Mouse (Mus musculus) ovary, adult 10 weeks (tissue): Measurements from ENCODE around the gene Sprr3. TPM values are rescaled to one million over a fixed set of nuclear protein-coding genes. Genes with fewer than 3 reads are reported as not detected.

ENCODE experiments used
- polyA plus RNA-seq: library from polyadenylated mRNA; stranded (reverse); fragments of 350-450 nt; fragmentation: Illumina TruSeq; extraction: RNeasy Lipid Tissue Mini Kit (QIAGEN cat#74804); gene quantifications from one replicate; pipeline ENCODE4 v1.2.3, GENCODE M21; 2014

Gene Sprr3
- not detected for polyA plus RNA-seq

GRCm38 (mm10) chr3:92458620-92459019 lies at the start of gene Sprr3:
TSS of gene Sprr3 (minus strand) at chr3:92458720.

GRCm38 (mm10) chr3:92500393-92500792 lies 41.9 kb upstream of the Sprr3 start, which contains the start of gene Sprr4:
TSS of gene Sprr4 (minus strand) at chr3:92500493.

GRCm38 (mm10) chr3:92485863-92486262 lies 27.3 kb upstream of the Sprr3 start, which contains the start of gene Sprr1a:
TSS of gene Sprr1a (minus strand) at chr3:92485895.

GRCm38 (mm10) chr3:92438689-92439088 lies 19.8 kb downstream of the Sprr3 start, which contains the start of gene Sprr1b:
TSS of gene Sprr1b (minus strand) at chr3:92438789.

DNA sequence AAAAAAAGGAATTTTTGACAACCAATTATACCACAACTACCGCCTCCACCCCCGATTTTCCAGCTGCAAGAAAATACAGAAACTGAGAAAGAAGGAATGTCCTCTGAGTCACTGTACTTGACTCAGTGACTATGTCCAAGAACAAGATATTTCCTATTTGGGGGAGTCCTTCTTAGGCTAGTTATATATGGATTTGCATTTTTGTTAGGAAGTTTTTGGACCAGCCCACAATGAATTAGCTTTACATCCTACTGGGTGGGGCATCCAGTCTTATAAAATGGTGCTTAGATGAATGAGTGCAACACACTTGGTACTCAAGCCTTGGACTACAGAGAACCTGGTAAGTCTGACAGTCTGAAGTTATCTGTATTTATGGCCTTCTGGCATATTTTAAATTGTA lies 26.2 kb downstream of the Sprr3 start, which contains the start of gene Sprr2k:
Gene Sprr2k (plus strand): TSS at position 301 of the 400 bp plus-strand sequence.

DNA sequence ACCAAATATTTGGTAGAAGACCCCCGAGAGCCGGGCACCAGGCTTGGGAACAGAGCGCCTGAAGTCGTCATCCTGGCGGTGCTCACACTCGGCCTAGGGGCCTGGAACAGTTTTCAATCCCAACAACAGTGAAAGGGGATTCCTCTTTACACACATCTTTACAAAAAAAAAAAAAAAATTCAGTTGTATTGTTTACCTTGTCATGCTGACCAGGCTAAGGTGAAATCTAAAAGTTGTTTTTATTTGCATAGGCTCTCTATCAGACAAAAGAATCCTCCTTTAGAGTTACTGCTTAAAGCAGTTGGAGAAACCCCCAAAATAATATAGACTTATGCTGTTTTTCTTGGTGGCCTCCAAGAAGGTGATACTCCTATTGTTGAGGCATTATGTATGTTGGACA lies 29.2 kb downstream of the Sprr3 start, which contains the start of gene Gm9774:
Gene Gm9774 (minus strand): TSS at position 101 of the 400 bp plus-strand sequence.

GRCm38 (mm10) chr3:92417782-92418181 lies 40.7 kb downstream of the Sprr3 start, which contains the start of gene Sprr2j-ps:
TSS of gene Sprr2j-ps (plus strand) at chr3:92418082.

GRCm38 (mm10) chr3:92407691-92408090 lies 50.8 kb downstream of the Sprr3 start, which contains the start of gene Sprr2i:
TSS of gene Sprr2i (plus strand) at chr3:92407991.

Other genes with a start within 250 kb of the Sprr3 start
- gene Sprr2a1, start 242.9 kb downstream of the Sprr3 start, polyA plus RNA-seq = not detected
- 0.20 TPM for gene Sprr2a2, start 242.8 kb downstream of the Sprr3 start, polyA plus RNA-seq
- not detected for gene Sprr2a3, start 173.3 kb downstream of the Sprr3 start, polyA plus RNA-seq
- gene Sprr2b, start 142.1 kb downstream of the Sprr3 start, polyA plus RNA-seq = not detected
- not detected for gene Sprr2d, start 119.6 kb downstream of the Sprr3 start, polyA plus RNA-seq
- not detected for gene Sprr2e, start 106.6 kb downstream of the Sprr3 start, polyA plus RNA-seq
- not detected for gene Sprr2f, start 93.5 kb downstream of the Sprr3 start, polyA plus RNA-seq
- gene Sprr2h, start 73.0 kb downstream of the Sprr3 start, polyA plus RNA-seq = not detected
- not detected for gene Sprr2i, start 50.7 kb downstream of the Sprr3 start, polyA plus RNA-seq
- gene Sprr2j-ps, start 40.6 kb downstream of the Sprr3 start, polyA plus RNA-seq = not detected
- gene Gm9774, start 29.3 kb downstream of the Sprr3 start, polyA plus RNA-seq = 5.8 TPM
- not detected for gene Sprr2k, start 26.1 kb downstream of the Sprr3 start, polyA plus RNA-seq
- not detected for gene Sprr1b, start 19.9 kb downstream of the Sprr3 start, polyA plus RNA-seq
- gene Sprr1a, start 27.2 kb upstream of the Sprr3 start, polyA plus RNA-seq = not detected
- gene Sprr4, start 41.8 kb upstream of the Sprr3 start, polyA plus RNA-seq = not detected
- not detected for gene 2310046K23Rik, start 75.8 kb upstream of the Sprr3 start, polyA plus RNA-seq
- not detected for gene Ivl, start 115.0 kb upstream of the Sprr3 start, polyA plus RNA-seq
- gene Smcp, start 130.3 kb upstream of the Sprr3 start, polyA plus RNA-seq = not detected
- gene 2210017I01Rik, start 148.8 kb upstream of the Sprr3 start, polyA plus RNA-seq = not detected
- gene Lce6a, start 162.9 kb upstream of the Sprr3 start, polyA plus RNA-seq = not detected
- not detected for gene Lce1a1, start 189.6 kb upstream of the Sprr3 start, polyA plus RNA-seq
- gene Lce1b, start 198.2 kb upstream of the Sprr3 start, polyA plus RNA-seq = not detected
- gene Lce1a2, start 211.6 kb upstream of the Sprr3 start, polyA plus RNA-seq = not detected
- not detected for gene Lce1c, start 220.5 kb upstream of the Sprr3 start, polyA plus RNA-seq
- gene Lce1d, start 228.5 kb upstream of the Sprr3 start, polyA plus RNA-seq = not detected